Mouse (Mus musculus) liver, adult 2 months (tissue): ENCODE data around the gene Nat8f6. TPM values are rescaled to one million over a fixed set of nuclear protein-coding genes. Genes with fewer than 3 reads are reported as not detected.
"Not testable (repeated sequence)": the region's sequence is repeated elsewhere in the genome, so short reads cannot be mapped to it uniquely, and the experiment has no call there.

Experiments
- DNase-seq: peaks from one replicate; pipeline ENCODE4 v3.0.0-alpha.2; 2011; ENCODE audit warnings: low read depth, low spot score; ENCODE audit errors: extremely low read depth
- H3K27ac ChIP-seq: fragments of 200-500 bp; replicated peaks from 2 replicates; pipeline ENCODE4 v1.5.1; 2012; ENCODE audit warnings: low read depth, mild to moderate bottlenecking, control low read depth, inconsistent platforms, low read length; ENCODE audit not compliant: insufficient read depth
- H3K27me3 ChIP-seq: fragments of 200-500 bp; 2 replicates; pipeline ENCODE4 v1.6.1; 2012; ENCODE audit warnings: mild to moderate bottlenecking, moderate library complexity, low read length, inconsistent platforms; ENCODE audit not compliant: control insufficient read depth, insufficient read depth
- H3K36me3 ChIP-seq: fragments of 200-500 bp; 2 replicates; pipeline ENCODE4 v1.6.1; 2012; ENCODE audit warnings: low read length, inconsistent platforms; ENCODE audit not compliant: control insufficient read depth, insufficient read depth
- H3K4me1 ChIP-seq: fragments of 200-500 bp; 2 replicates; pipeline ENCODE4 v1.6.1; 2011; ENCODE audit warnings: low read length; ENCODE audit not compliant: control insufficient read depth, insufficient read depth
- H3K4me3 ChIP-seq: fragments of 200-500 bp; 2 replicates; pipeline ENCODE4 v1.5.1; 2011; ENCODE audit warnings: low read depth, mild to moderate bottlenecking, control low read depth, low read length, moderate library complexity; ENCODE audit not compliant: insufficient read depth
- H3K79me2 ChIP-seq: fragments of 200-500 bp; 2 replicates; pipeline ENCODE4 v1.6.1; 2012; ENCODE audit warnings: inconsistent platforms, mild to moderate bottlenecking, low read length, moderate library complexity; ENCODE audit not compliant: control insufficient read depth, insufficient read depth
- H3K9ac ChIP-seq: fragments of 200-500 bp; 2 replicates; pipeline ENCODE4 v1.6.1; 2012; ENCODE audit warnings: low read depth, mild to moderate bottlenecking, control low read depth, inconsistent platforms, low read length
- CTCF ChIP-seq: fragments of 200-500 bp; IDR thresholded peaks from 2 replicates; pipeline ENCODE4 v1.5.1; 2011; ENCODE audit warnings: low read depth, low read length, control low read depth
- POLR2A ChIP-seq: fragments of 200-500 bp; IDR thresholded peaks from 2 replicates; pipeline ENCODE4 v1.6.1; 2011; ENCODE audit warnings: low read length, control low read depth; ENCODE audit not compliant: insufficient read depth; ENCODE audit errors: extremely low read depth
- WGBS: fragments of 180-500 bp; shearing (Covaris S2); methylation state at CpG from one replicate; pipeline ENCODE4 v1.1.7; 2018; 5-methylcytosine and 5-hydroxymethylcytosine counted together
- polyA plus RNA-seq: library from polyadenylated mRNA; depleted of rRNA; stranded (reverse); fragments of >200 nt; gene quantifications from 2 replicates; pipeline ENCODE4 v1.2.3, GENCODE M21; 2012
- total RNA-seq: library from RNA; depleted of rRNA; stranded (reverse); fragments of >200 nt; gene quantifications from 2 replicates; pipeline ENCODE4 v1.2.3, GENCODE M21; 2014

Nat8f6 gene
- total and polyA plus RNA-seq, 2 experiments: 0.28 TPM; not detected in 1

- WGBS: 47% methylated on average over 2 of the region's 2 CpGs
- no peaks in the 10 kb centered on the region for H3K27me3 ChIP-seq
- H3K36me3 ChIP-seq: peaks cover 2% of the 10 kb centered on the region; the same call in 1 of the 2 replicates
- H3K79me2 ChIP-seq: no peaks in the 10 kb centered on the region
- H3K9ac ChIP-seq: no peak overlapping the region
- no peak for DNase-seq
- peaks cover 2% of the 10 kb centered on the region for H3K4me1 ChIP-seq
- no peak for TF ChIP-seq CTCF
- no peak for TF ChIP-seq POLR2A
- H3K4me3 ChIP-seq: no peak overlapping the region
- no peak overlapping the region for H3K27ac ChIP-seq
These were observed 7.4 kb downstream of the Nat8f6 start for GRCm38 (mm10) chr6:85813339-85813738.

GRCm38 (mm10) chr6:85810942-85811537, 9.7 kb downstream of the Nat8f6 start:
- not testable (repeated sequence) for H3K9ac ChIP-seq, H3K4me3 ChIP-seq, H3K27me3 ChIP-seq, H3K36me3 ChIP-seq, H3K4me1 ChIP-seq, H3K79me2 ChIP-seq
- 37% methylated on average over 3 of the region's 3 CpGs for WGBS
- peak; percentile 47 for DNase-seq
- H3K27ac ChIP-seq: peak overlapping the region; percentile 56

- not testable (repeated sequence) for DNase-seq, H3K79me2 ChIP-seq, H3K4me1 ChIP-seq, H3K9ac ChIP-seq, H3K4me3 ChIP-seq, H3K27me3 ChIP-seq, H3K36me3 ChIP-seq
- H3K27ac ChIP-seq: peak overlapping the region; percentile 56
- 35% methylated on average over 3 of the region's 3 CpGs for WGBS
These were observed 10.2 kb downstream of the Nat8f6 start for GRCm38 (mm10) chr6:85810514-85810913.

GRCm38 (mm10) chr6:85809784-85810183, 11.0 kb downstream of the Nat8f6 start:
- H3K27ac ChIP-seq, H3K9ac ChIP-seq, H3K4me1 ChIP-seq, DNase-seq, H3K36me3 ChIP-seq, H3K27me3 ChIP-seq, H3K79me2 ChIP-seq, H3K4me3 ChIP-seq: not testable (repeated sequence)
- 92% methylated on average over 2 of the region's 3 CpGs for WGBS

- H3K9ac ChIP-seq, H3K27ac ChIP-seq, H3K4me3 ChIP-seq, H3K4me1 ChIP-seq, H3K79me2 ChIP-seq, H3K27me3 ChIP-seq, H3K36me3 ChIP-seq: not testable (repeated sequence)
- DNase-seq: peak; percentile 72
- WGBS: 32% methylated on average over 5 of the region's 5 CpGs
These were observed 17.6 kb downstream of the Nat8f6 start for GRCm38 (mm10) chr6:85803180-85803579.

GRCm38 (mm10) chr6:85765532-85765931, 55.2 kb downstream of the Nat8f6 start, which contains the start of gene Nat8f3:
Gene Nat8f3, minus strand, starts transcription at chr6:85765754.
- H3K27me3 ChIP-seq, H3K27ac ChIP-seq, H3K79me2 ChIP-seq, H3K9ac ChIP-seq, H3K4me3 ChIP-seq, H3K4me1 ChIP-seq, H3K36me3 ChIP-seq: not testable (repeated sequence)
- 51% methylated on average over 13 of the region's 13 CpGs for WGBS
- peak; percentile 26; the same call in 1 of the 2 replicates for TF ChIP-seq CTCF
- peak; percentile 25 for DNase-seq

GRCm38 (mm10) chr6:85763127-85764070, 57.4 kb downstream of the Nat8f6 start:
- not testable (repeated sequence) for H3K79me2 ChIP-seq, H3K4me3 ChIP-seq, H3K27me3 ChIP-seq, DNase-seq, H3K36me3 ChIP-seq, H3K27ac ChIP-seq, H3K9ac ChIP-seq, H3K4me1 ChIP-seq
- 38% methylated on average over 6 of the region's 6 CpGs for WGBS

GRCm38 (mm10) chr6:85762678-85763077, 58.1 kb downstream of the Nat8f6 start:
- not testable (repeated sequence) for DNase-seq, H3K27ac ChIP-seq, H3K36me3 ChIP-seq, H3K79me2 ChIP-seq, H3K4me1 ChIP-seq, H3K27me3 ChIP-seq, H3K4me3 ChIP-seq, H3K9ac ChIP-seq
- WGBS: 65% methylated on average over 2 of the region's 2 CpGs
